ENCODE assay signal across 8 mouse cellular contexts in genomic region chr2:155018251-155018755, GRCm38 (mm10). TPM values are rescaled to one million over a fixed set of nuclear protein-coding genes. Genes with fewer than 3 reads are reported as not detected.
DNase-seq lines count a peak whose midpoint lies in the region; ATAC-seq and TF ChIP-seq lines count a peak whose summit lies in the region.
"Not testable (repeated sequence)": the region's sequence is repeated elsewhere in the genome, so short reads cannot be mapped to it uniquely, and the experiment has no call there.
"Had no signal": no experiment of that assay in that cellular context is flagged by ENCODE, and none has a peak within 500 bp of the region (broad histone marks: within the 10 kb centered on the region; RNA-seq: fewer than 3 reads in every experiment).

TSS of gene Gm14226 (plus strand) at chr2:155018266.

- not testable (repeated sequence) for TF ChIP-seq POLR2A in limb, embryonic 14.5 days (IDR thresholded peaks at IDR 0.05; ENCODE audit: borderline replicate concordance, extremely low read depth, insufficient read depth, insufficient read length)

- peak in 1 of 2 experiments; percentile 7 for DNase-seq in adrenal gland, postnatal 4 days (ENCODE audit: low spot score in 2 of 2)
- DNase-seq in intestine, embryonic 14.5 days (ENCODE audit: low spot score); limb, embryonic 14.5 days (ENCODE audit: low spot score): not testable (repeated sequence)

- H3K9me3 ChIP-seq in embryonic facial prominence, embryonic 15.5 days (replicated peaks); heart, embryonic 12.5 days (replicated peaks); intestine, embryonic 14.5 days (ENCODE audit: control insufficient read depth, low read length); limb, embryonic 14.5 days (ENCODE audit: control insufficient read depth, low read length); neural tube, embryonic 13.5 days: not testable (repeated sequence)

- peak within 1 kb of the TSS; percentile 80 for H3K4me2 ChIP-seq in embryonic facial prominence, embryonic 15.5 days (replicated peaks)
- peak within 1 kb of the TSS; percentile 96 for H3K4me2 ChIP-seq in heart, embryonic 12.5 days
- peak within 1 kb of the TSS; percentile 99 for H3K4me2 ChIP-seq in intestine, embryonic 14.5 days (ENCODE audit: low read length)
- peak within 1 kb of the TSS; percentile 79 for H3K4me2 ChIP-seq in limb, embryonic 14.5 days (replicated peaks; ENCODE audit: low read depth, low read length, severe bottlenecking)
- H3K4me2 ChIP-seq in neural tube, embryonic 13.5 days: peak within 1 kb of the TSS; percentile 96

- H3K79me2 ChIP-seq in macrophage (ENCODE audit: inconsistent target): not testable (repeated sequence)

- not testable (repeated sequence) for ATAC-seq in embryonic facial prominence, embryonic 15.5 days (ENCODE audit: insufficient number of reproducible peaks, low FRiP score, low TSS enrichment, low read depth); heart, embryonic 12.5 days (ENCODE audit: insufficient number of reproducible peaks, low FRiP score); intestine, embryonic 14.5 days (replicated peaks; ENCODE audit: low FRiP score, low TSS enrichment, low read depth); limb, embryonic 14.5 days (ENCODE audit: low FRiP score, low read depth); neural tube, embryonic 13.5 days (ENCODE audit: low read depth)

- H3K27ac ChIP-seq in embryonic facial prominence, embryonic 15.5 days (replicated peaks): peak within 1 kb of the TSS; percentile 94
- H3K27ac ChIP-seq in heart, embryonic 12.5 days (ENCODE audit: poor library complexity, severe bottlenecking): peak within 1 kb of the TSS; percentile 39
- H3K27ac ChIP-seq in intestine, embryonic 14.5 days (ENCODE audit: low read depth): peak within 1 kb of the TSS; percentile 84
- peak within 1 kb of the TSS; percentile 71 for H3K27ac ChIP-seq in limb, embryonic 14.5 days (replicated peaks; ENCODE audit: low read depth, low read length)
- H3K27ac ChIP-seq in macrophage: peak within 1 kb of the TSS; percentile 46
- peak within 1 kb of the TSS; percentile 82 for H3K27ac ChIP-seq in neural tube, embryonic 13.5 days (replicated peaks)

- peak within 1 kb of the TSS; percentile 42 for H3K9ac ChIP-seq in embryonic facial prominence, embryonic 15.5 days
- H3K9ac ChIP-seq in heart, embryonic 12.5 days: peak within 1 kb of the TSS; percentile 65
- H3K9ac ChIP-seq in intestine, embryonic 14.5 days (ENCODE audit: low read length): peak within 1 kb of the TSS; percentile 53
- peak within 1 kb of the TSS; percentile 55 for H3K9ac ChIP-seq in limb, embryonic 14.5 days (ENCODE audit: low read depth, low read length, severe bottlenecking)
- H3K9ac ChIP-seq in neural tube, embryonic 13.5 days: peak within 1 kb of the TSS; percentile 70

- H3K36me3 ChIP-seq in embryonic facial prominence, embryonic 15.5 days; heart, embryonic 12.5 days; intestine, embryonic 14.5 days (ENCODE audit: control insufficient read depth, insufficient read depth, low read length); limb, embryonic 14.5 days (ENCODE audit: control insufficient read depth, insufficient read depth, low read length); macrophage (ENCODE audit: inconsistent target); neural tube, embryonic 13.5 days: not testable (repeated sequence)

- H3K4me3 ChIP-seq in embryonic facial prominence, embryonic 15.5 days (replicated peaks): peak within 1 kb of the TSS; percentile 48
- peak within 1 kb of the TSS; percentile 54 for H3K4me3 ChIP-seq in heart, embryonic 12.5 days
- peak within 1 kb of the TSS; percentile 46 for H3K4me3 ChIP-seq in intestine, embryonic 14.5 days (ENCODE audit: low read depth, low read length)
- H3K4me3 ChIP-seq in limb, embryonic 14.5 days (replicated peaks; ENCODE audit: low read length): peak within 1 kb of the TSS; percentile 37
- peak within 1 kb of the TSS; percentile 32 for H3K4me3 ChIP-seq in macrophage (ENCODE audit: inconsistent target)
- peak within 1 kb of the TSS; percentile 47 for H3K4me3 ChIP-seq in neural tube, embryonic 13.5 days

- H3K4me1 ChIP-seq in embryonic facial prominence, embryonic 15.5 days; heart, embryonic 12.5 days (replicated peaks); intestine, embryonic 14.5 days (replicated peaks; ENCODE audit: control insufficient read depth, insufficient read depth, low read length); limb, embryonic 14.5 days (ENCODE audit: control insufficient read depth, insufficient read depth, low read length): not testable (repeated sequence)
- peaks cover 19% of the 10 kb centered on the region for H3K4me1 ChIP-seq in neural tube, embryonic 13.5 days (replicated peaks)

- 1% methylated on average over 24 of the region's 26 CpGs for WGBS in embryonic facial prominence, embryonic 15.5 days
- WGBS in heart, embryonic 12.5 days: under 1% methylated on average over 24 of the region's 26 CpGs
- 1% methylated on average over 23 of the region's 26 CpGs for WGBS in intestine, embryonic 14.5 days
- 2% methylated on average over 23 of the region's 26 CpGs for WGBS in limb, embryonic 14.5 days
- WGBS in macrophage (ENCODE audit: missing documents): 11% methylated on average over 18 of the region's 26 CpGs
- 1% methylated on average over 24 of the region's 26 CpGs for WGBS in neural tube, embryonic 13.5 days

- H3K27me3 ChIP-seq in embryonic facial prominence, embryonic 15.5 days; intestine, embryonic 14.5 days (replicated peaks; ENCODE audit: control insufficient read depth, insufficient read depth, low read length); limb, embryonic 14.5 days (ENCODE audit: control insufficient read depth, insufficient read depth, low read length); neural tube, embryonic 13.5 days: not testable (repeated sequence)
- peaks cover 22% of the 10 kb centered on the region for H3K27me3 ChIP-seq in heart, embryonic 12.5 days (replicated peaks)

RNA-seq across cellular contexts. Expression of gene Gm14226, which starts in this region (rescaled TPM):
- 10 to 100 TPM; 65.4 to 96.0 TPM for total RNA-seq in adrenal gland, postnatal 4 days (2021)
- polyA plus RNA-seq in embryonic facial prominence, embryonic 15.5 days (2015; fragmentation: Nextera tagmentation; extraction: Ambion mirVana): 5.9 and 8.3 TPM in 2 replicates
- 0.94 and 0.95 TPM in 2 replicates for polyA plus RNA-seq in heart, embryonic 12.5 days (2016; fragmentation: Nextera tagmentation; extraction: Ambion mirVana)
- 3.4 and 5.7 TPM in 2 replicates for polyA plus RNA-seq in intestine, embryonic 14.5 days (2014; fragmentation: Nextera tagmentation; extraction: Ambion mirVana)
- 17.4 and 17.7 TPM in 2 replicates for polyA plus RNA-seq in limb, embryonic 14.5 days (2012; rRNA removed)
- 5.7 and 6.3 TPM in 2 replicates for polyA plus RNA-seq in limb, embryonic 14.5 days (2014; fragmentation: Nextera tagmentation; extraction: Ambion mirVana)
- not detected for total RNA-seq in macrophage (2018; cell fraction: chromatin; rRNA removed)
- total RNA-seq in macrophage (2018; cell fraction: cytosol; rRNA removed): not detected
- not detected for total RNA-seq in macrophage (2018; cell fraction: nucleus; rRNA removed)
- not detected in 3 replicates for polyA plus RNA-seq in macrophage (2018)
- polyA plus RNA-seq in neural tube, embryonic 13.5 days (2015; fragmentation: Nextera tagmentation; extraction: Ambion mirVana): 0.29 and 0.36 TPM in 2 replicates
- total RNA-seq: megakaryocyte-erythroid progenitor cell, adult 5-6 weeks had no signal

Comparison
In these comparisons a context has a peak if more than half of its experiments do, and no peak if none do; other contexts are left out.
1. H3K27ac ChIP-seq: peak in every context shown above with its lines; median percentile 94 in embryonic facial prominence, embryonic 15.5 days; 84 in intestine, embryonic 14.5 days; 82 in neural tube, embryonic 13.5 days; 71 in limb, embryonic 14.5 days; 46 in macrophage; 39 in heart, embryonic 12.5 days.